Comparison of ENCODE assay signal across 24 mouse cellular contexts in the genomic region with DNA sequence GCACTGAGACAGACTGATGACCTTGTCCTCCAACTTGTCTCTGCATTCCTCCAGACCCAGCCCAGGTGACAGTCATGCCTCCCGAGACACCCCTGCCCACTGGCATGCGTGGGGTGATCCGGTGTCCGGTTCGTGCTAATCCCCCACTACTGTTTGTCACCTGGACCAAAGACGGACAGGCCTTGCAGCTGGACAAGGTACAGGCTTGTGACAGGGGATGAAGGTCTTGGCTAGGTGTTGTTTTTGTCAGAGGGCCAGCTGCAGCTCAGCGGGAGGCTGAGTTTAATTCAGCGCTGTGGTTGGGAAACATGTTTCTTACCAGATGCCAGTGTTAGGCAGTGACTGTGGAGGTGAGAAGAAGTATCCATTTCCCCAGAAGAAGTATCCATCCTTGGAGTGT. TPM values are rescaled to one million over a fixed set of nuclear protein-coding genes. Genes with fewer than 3 reads are reported as not detected.
DNase-seq lines count a peak whose midpoint lies in the region; ATAC-seq and TF ChIP-seq lines count a peak whose summit lies in the region.
"Had no signal": no experiment of that assay in that cellular context is flagged by ENCODE, and none has a peak within 500 bp of the region (broad histone marks: within the 10 kb centered on the region; RNA-seq: fewer than 3 reads in every experiment).

No protein-coding gene starts in this region.

- H3K9me3 ChIP-seq in hindbrain, embryonic 13.5 days, result no peaks in the 10 kb centered on the region
- H3K9me3 ChIP-seq in hindbrain, postnatal 0 days (ENCODE audit: low read length), result no peaks in the 10 kb centered on the region
- H3K9me3 ChIP-seq in kidney, embryonic 16.5 days (ENCODE audit: low read length), result no peaks in the 10 kb centered on the region
- no peaks in the 10 kb centered on the region for H3K9me3 ChIP-seq in stomach, embryonic 16.5 days (replicated peaks; ENCODE audit: control insufficient read depth, low read length)
- H3K9me3 ChIP-seq in stomach, postnatal 0 days (ENCODE audit: control insufficient read depth, low read length), result no peaks in the 10 kb centered on the region
- H3K9me3 ChIP-seq: forebrain, embryonic 10.5 days; forebrain, embryonic 13.5 days; heart, embryonic 10.5 days; heart, embryonic 13.5 days had no signal

- H3K4me3 ChIP-seq in hindbrain, embryonic 13.5 days, result no peak overlapping the region
- no peak overlapping the region for H3K4me3 ChIP-seq in hindbrain, postnatal 0 days (ENCODE audit: low read length)
- no peak overlapping the region for H3K4me3 ChIP-seq in kidney, embryonic 16.5 days (ENCODE audit: low read length)
- H3K4me3 ChIP-seq in stomach, embryonic 16.5 days (replicated peaks; ENCODE audit: low read length), result no peak overlapping the region
- no peak overlapping the region for H3K4me3 ChIP-seq in stomach, postnatal 0 days (ENCODE audit: low read depth, low read length)
- H3K4me3 ChIP-seq: forebrain, embryonic 10.5 days; forebrain, embryonic 13.5 days; heart, adult 2 months; heart, embryonic 10.5 days; heart, embryonic 13.5 days had no signal

- H3K4me2 ChIP-seq in hindbrain, embryonic 13.5 days, result no peak overlapping the region
- H3K4me2 ChIP-seq in hindbrain, postnatal 0 days (ENCODE audit: low read depth, low read length), result no peak overlapping the region
- H3K4me2 ChIP-seq in kidney, embryonic 16.5 days (replicated peaks; ENCODE audit: low read depth, low read length), result no peak overlapping the region
- no peak overlapping the region for H3K4me2 ChIP-seq in stomach, embryonic 16.5 days (ENCODE audit: low read depth, low read length)
- no peak overlapping the region for H3K4me2 ChIP-seq in stomach, postnatal 0 days (replicated peaks; ENCODE audit: low read depth)
- H3K4me2 ChIP-seq: forebrain, embryonic 13.5 days; heart, embryonic 13.5 days had no signal

- H3K9ac ChIP-seq in hindbrain, embryonic 13.5 days, result 0 out of 2 replicates have a peak overlapping the region, but pooled peaks have one; percentile 2
- no peak overlapping the region for H3K9ac ChIP-seq in hindbrain, postnatal 0 days (replicated peaks; ENCODE audit: low read length)
- H3K9ac ChIP-seq in kidney, embryonic 16.5 days (replicated peaks; ENCODE audit: low read length), result no peak overlapping the region
- 0 out of 2 replicates have a peak overlapping the region, but pooled peaks have one; percentile 2 for H3K9ac ChIP-seq in stomach, embryonic 16.5 days (ENCODE audit: low read length)
- no peak overlapping the region for H3K9ac ChIP-seq in stomach, postnatal 0 days (ENCODE audit: low read length)
- H3K9ac ChIP-seq: forebrain, embryonic 13.5 days; heart, embryonic 13.5 days had no signal

- 91% methylated on average over 8 of the region's 8 CpGs for WGBS in hindbrain, embryonic 13.5 days
- WGBS in hindbrain, postnatal 0 days, result 87% methylated on average over 8 of the region's 8 CpGs
- WGBS in kidney, embryonic 16.5 days, result 75% methylated on average over 8 of the region's 8 CpGs
- 92% methylated on average over 8 of the region's 8 CpGs for WGBS in stomach, embryonic 16.5 days
- WGBS in stomach, postnatal 0 days, result 83% methylated on average over 8 of the region's 8 CpGs

- no peak overlapping the region for H3K27ac ChIP-seq in hindbrain, embryonic 13.5 days
- no peak overlapping the region for H3K27ac ChIP-seq in hindbrain, postnatal 0 days
- no peak overlapping the region for H3K27ac ChIP-seq in kidney, embryonic 16.5 days (ENCODE audit: low read length)
- peak overlapping the region; percentile 14; the same call in 1 of the 2 replicates for H3K27ac ChIP-seq in stomach, embryonic 16.5 days (ENCODE audit: low read length)
- H3K27ac ChIP-seq in stomach, postnatal 0 days (replicated peaks), result no peak overlapping the region
- H3K27ac ChIP-seq: forebrain, embryonic 10.5 days; forebrain, embryonic 13.5 days; heart, adult 2 months; heart, embryonic 10.5 days; heart, embryonic 13.5 days had no signal

- H3K36me3 ChIP-seq in hindbrain, embryonic 13.5 days, result peaks cover 78% of the 10 kb centered on the region
- peaks cover 13% of the 10 kb centered on the region; the same call in 1 of the 2 replicates for H3K36me3 ChIP-seq in hindbrain, postnatal 0 days (ENCODE audit: insufficient read depth, low read length)
- peaks cover 39% of the 10 kb centered on the region for H3K36me3 ChIP-seq in kidney, embryonic 16.5 days (ENCODE audit: insufficient read depth, low read length)
- H3K36me3 ChIP-seq in stomach, embryonic 16.5 days (ENCODE audit: control insufficient read depth, insufficient read depth, low read length), result 0 out of 2 replicates have a peak, but pooled peaks cover 3% of the 10 kb centered on the region
- H3K36me3 ChIP-seq in stomach, postnatal 0 days (ENCODE audit: control insufficient read depth, insufficient read depth, low read length), result no peaks in the 10 kb centered on the region
- H3K36me3 ChIP-seq: heart, embryonic 13.5 days had no signal

- ATAC-seq in hindbrain, embryonic 13.5 days (ENCODE audit: low FRiP score), result no peak
- no peak for ATAC-seq in hindbrain, postnatal 0 days
- ATAC-seq in kidney, embryonic 16.5 days (ENCODE audit: low FRiP score, low TSS enrichment), result no peak
- ATAC-seq in stomach, embryonic 16.5 days (ENCODE audit: insufficient read depth, low FRiP score), result no peak
- ATAC-seq in stomach, postnatal 0 days (ENCODE audit: low FRiP score, low TSS enrichment), result no peak
- ATAC-seq: forebrain, embryonic 13.5 days; forebrain, embryonic 16.5 days had no signal

- no peak for DNase-seq in hindbrain, postnatal 0 days (ENCODE audit: low spot score)
- DNase-seq in kidney, adult 9 months, result peak; percentile 43
- no peak for DNase-seq in kidney, postnatal 10 days
- peak; percentile 45 to 59 for DNase-seq in kidney, postnatal 36 days
- no peak for DNase-seq in stomach, postnatal 0 days (ENCODE audit: low spot score)
- DNase-seq: adrenal gland, postnatal 10 days; adrenal gland, postnatal 36 days; cerebellum, adult 18-20 months; cerebellum, adult 9-10 months; cerebellum, postnatal 14 days; gastrocnemius, postnatal 10 days; gastrocnemius, postnatal 36 days; heart, adult 2 months; heart, postnatal 14 days; heart, postnatal 4 days had no signal

- no peak for TF ChIP-seq EP300 in stomach, postnatal 0 days (optimal IDR thresholded peaks at IDR 0.05)

- peaks cover 28% of the 10 kb centered on the region for H3K4me1 ChIP-seq in hindbrain, embryonic 13.5 days (replicated peaks)
- no peaks in the 10 kb centered on the region for H3K4me1 ChIP-seq in hindbrain, postnatal 0 days (ENCODE audit: insufficient read depth, low read length)
- peaks cover 2% of the 10 kb centered on the region; the same call in 1 of the 2 replicates for H3K4me1 ChIP-seq in kidney, embryonic 16.5 days (ENCODE audit: insufficient read depth, low read length)
- H3K4me1 ChIP-seq in stomach, embryonic 16.5 days (ENCODE audit: control insufficient read depth, insufficient read depth, low read length), result peaks cover 6% of the 10 kb centered on the region; the same call in 1 of the 2 replicates
- H3K4me1 ChIP-seq in stomach, postnatal 0 days (replicated peaks; ENCODE audit: control insufficient read depth, insufficient read depth), result no peaks in the 10 kb centered on the region

- TF ChIP-seq CTCF in hindbrain, postnatal 0 days (IDR thresholded peaks at IDR 0.05; ENCODE audit: low read depth), result no peak
- no peak for TF ChIP-seq CTCF in stomach, postnatal 0 days (IDR thresholded peaks at IDR 0.05; ENCODE audit: low read depth)

- peaks cover 5% of the 10 kb centered on the region; the same call in 1 of the 2 replicates for H3K27me3 ChIP-seq in hindbrain, embryonic 13.5 days
- H3K27me3 ChIP-seq in hindbrain, postnatal 0 days (ENCODE audit: insufficient read depth, low read length), result no peaks in the 10 kb centered on the region
- no peaks in the 10 kb centered on the region for H3K27me3 ChIP-seq in kidney, embryonic 16.5 days (ENCODE audit: insufficient read depth, low read length)
- no peaks in the 10 kb centered on the region for H3K27me3 ChIP-seq in stomach, embryonic 16.5 days (ENCODE audit: control insufficient read depth, insufficient read depth, low read length)
- H3K27me3 ChIP-seq in stomach, postnatal 0 days (ENCODE audit: control insufficient read depth, insufficient read depth, low read length), result no peaks in the 10 kb centered on the region
- H3K27me3 ChIP-seq: forebrain, embryonic 13.5 days had no signal

RNA-seq across cellular contexts. Expression of a gene that starts 7.8 kb away (rescaled TPM):
- 67.8 and 72.3 TPM in 2 replicates for polyA plus RNA-seq in hindbrain, embryonic 13.5 days (2015; fragmentation: Nextera tagmentation; extraction: Ambion mirVana)
- 45.1 and 70.2 TPM in 2 replicates for total RNA-seq in hindbrain, postnatal 0 days (2014; rRNA removed)
- 59.2 and 61.6 TPM in 2 replicates for polyA plus RNA-seq in hindbrain, postnatal 0 days (2015; fragmentation: Nextera tagmentation; extraction: Ambion mirVana)
- polyA plus RNA-seq in kidney, embryonic 16.5 days (2015; fragmentation: Nextera tagmentation; extraction: Ambion mirVana), result 280 and 282 TPM in 2 replicates
- polyA plus RNA-seq in stomach, embryonic 16.5 days (2015; fragmentation: Nextera tagmentation; extraction: Ambion mirVana), result 377 and 446 TPM in 2 replicates
- polyA plus RNA-seq in stomach, postnatal 0 days (2015; fragmentation: Nextera tagmentation; extraction: Ambion mirVana), result 564 and 594 TPM in 2 replicates

RNA-seq across cellular contexts. Expression of a gene that starts 10.5 kb away (rescaled TPM):
- polyA plus RNA-seq in hindbrain, embryonic 13.5 days (2015; fragmentation: Nextera tagmentation; extraction: Ambion mirVana), result 57.4 and 62.6 TPM in 2 replicates
- total RNA-seq in hindbrain, postnatal 0 days (2014; rRNA removed), result 17.9 and 33.0 TPM in 2 replicates
- polyA plus RNA-seq in hindbrain, postnatal 0 days (2015; fragmentation: Nextera tagmentation; extraction: Ambion mirVana), result 10.5 and 13.5 TPM in 2 replicates
- 45.7 and 58.1 TPM in 2 replicates for polyA plus RNA-seq in kidney, embryonic 16.5 days (2015; fragmentation: Nextera tagmentation; extraction: Ambion mirVana)
- polyA plus RNA-seq in stomach, embryonic 16.5 days (2015; fragmentation: Nextera tagmentation; extraction: Ambion mirVana), result 51.6 and 55.3 TPM in 2 replicates
- 16.7 and 19.9 TPM in 2 replicates for polyA plus RNA-seq in stomach, postnatal 0 days (2015; fragmentation: Nextera tagmentation; extraction: Ambion mirVana)
- total RNA-seq: granulocyte monocyte progenitor cell, adult 5-6 weeks had no signal

RNA-seq across cellular contexts. Expression of a gene that starts 16.9 kb away (rescaled TPM):
- polyA plus RNA-seq in hindbrain, embryonic 13.5 days (2015; fragmentation: Nextera tagmentation; extraction: Ambion mirVana), result 0.34 TPM in 1 of 2 replicates, not detected in the other
- total RNA-seq in hindbrain, postnatal 0 days (2014; rRNA removed), result not detected in 2 replicates
- 0.39 and 0.49 TPM in 2 replicates for polyA plus RNA-seq in hindbrain, postnatal 0 days (2015; fragmentation: Nextera tagmentation; extraction: Ambion mirVana)
- 1.0 and 1.7 TPM in 2 replicates for polyA plus RNA-seq in kidney, embryonic 16.5 days (2015; fragmentation: Nextera tagmentation; extraction: Ambion mirVana)
- polyA plus RNA-seq in stomach, embryonic 16.5 days (2015; fragmentation: Nextera tagmentation; extraction: Ambion mirVana), result 0.59 and 0.91 TPM in 2 replicates
- polyA plus RNA-seq in stomach, postnatal 0 days (2015; fragmentation: Nextera tagmentation; extraction: Ambion mirVana), result 1.8 TPM in 2 replicates
- total RNA-seq: granulocyte monocyte progenitor cell, adult 5-6 weeks had no signal
- polyA plus RNA-seq: forebrain, embryonic 10.5 days; forebrain, embryonic 16.5 days had no signal

RNA-seq across cellular contexts. Expression of a gene that starts 28.6 kb away (rescaled TPM):
- polyA plus RNA-seq in hindbrain, embryonic 13.5 days (2015; fragmentation: Nextera tagmentation; extraction: Ambion mirVana), result 3.7 and 5.2 TPM in 2 replicates
- total RNA-seq in hindbrain, postnatal 0 days (2014; rRNA removed), result 1.0 and 1.2 TPM in 2 replicates
- 3.7 and 4.5 TPM in 2 replicates for polyA plus RNA-seq in hindbrain, postnatal 0 days (2015; fragmentation: Nextera tagmentation; extraction: Ambion mirVana)
- 1.9 and 2.5 TPM in 2 replicates for polyA plus RNA-seq in kidney, embryonic 16.5 days (2015; fragmentation: Nextera tagmentation; extraction: Ambion mirVana)
- polyA plus RNA-seq in stomach, embryonic 16.5 days (2015; fragmentation: Nextera tagmentation; extraction: Ambion mirVana), result 2.6 and 3.1 TPM in 2 replicates
- 4.6 and 5.4 TPM in 2 replicates for polyA plus RNA-seq in stomach, postnatal 0 days (2015; fragmentation: Nextera tagmentation; extraction: Ambion mirVana)

Comparison
In these comparisons a context has a peak if more than half of its experiments do, and no peak if none do; other contexts are left out.
1. H3K9ac ChIP-seq: peak in hindbrain, embryonic 13.5 days (single experiment) and stomach, embryonic 16.5 days (single experiment); none in hindbrain, postnatal 0 days (single experiment), kidney, embryonic 16.5 days (single experiment) and stomach, postnatal 0 days (single experiment).
2. DNase-seq: peak in kidney, adult 9 months (single experiment) and kidney, postnatal 36 days (2 of 2); none in hindbrain, postnatal 0 days (single experiment), kidney, postnatal 10 days (single experiment) and stomach, postnatal 0 days (single experiment).